Mouse (Mus musculus): ENCODE results near the gene Fut7. TPM values are rescaled to one million over a fixed set of nuclear protein-coding genes. Genes with fewer than 3 reads are reported as not detected.

Gene Fut7
- polyA plus RNA-seq, 1 experiment from 2014 or later: not detected

DNA sequence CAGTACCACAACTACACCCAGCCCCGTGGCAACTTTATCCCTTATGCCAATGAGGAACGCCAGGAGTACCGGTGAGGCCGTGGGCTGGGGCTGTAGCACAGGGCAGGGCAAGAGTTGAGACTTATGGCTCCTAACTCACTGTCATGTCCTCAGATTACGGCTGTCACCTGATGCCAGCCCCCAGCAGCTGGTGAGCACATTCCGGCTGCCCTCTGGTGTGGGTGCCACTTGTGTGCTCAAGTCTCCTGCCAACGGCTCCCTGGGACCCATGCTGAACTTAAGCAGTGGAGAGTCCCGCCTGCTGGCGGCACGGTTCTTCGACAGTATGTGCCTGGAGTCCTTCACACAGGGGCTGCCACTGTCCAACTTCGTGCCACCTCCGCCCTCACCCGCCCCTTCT, 19.6 kb downstream of the Fut7 start:
- Histone ChIP-seq H3K4me3 (ENCODE audit: low read depth, low read length) (no peak overlapping the region), H3K27me3 (replicated peaks; ENCODE audit: control insufficient read depth, insufficient read depth, low read length) (no peaks in the 10 kb centered on the region), H3K36me3 (ENCODE audit: control insufficient read depth, insufficient read depth, low read length) (no peaks in the 10 kb centered on the region), H3K9ac (ENCODE audit: low read depth, low read length) (no peak overlapping the region), H3K4me1 (replicated peaks; ENCODE audit: control insufficient read depth, insufficient read depth, low read length) (no peaks in the 10 kb centered on the region), H3K4me2 (no peak overlapping the region), H3K27ac (ENCODE audit: low read depth, low read length) (no peak overlapping the region), H3K9me3 (ENCODE audit: control insufficient read depth, low read length) (no peaks in the 10 kb centered on the region)
- DNase-seq (ENCODE audit: low spot score) (no peak), ATAC-seq (replicated peaks; ENCODE audit: low FRiP score) (no peak)
- 82% methylated on average over 14 of the region's 14 CpGs for WGBS

DNA sequence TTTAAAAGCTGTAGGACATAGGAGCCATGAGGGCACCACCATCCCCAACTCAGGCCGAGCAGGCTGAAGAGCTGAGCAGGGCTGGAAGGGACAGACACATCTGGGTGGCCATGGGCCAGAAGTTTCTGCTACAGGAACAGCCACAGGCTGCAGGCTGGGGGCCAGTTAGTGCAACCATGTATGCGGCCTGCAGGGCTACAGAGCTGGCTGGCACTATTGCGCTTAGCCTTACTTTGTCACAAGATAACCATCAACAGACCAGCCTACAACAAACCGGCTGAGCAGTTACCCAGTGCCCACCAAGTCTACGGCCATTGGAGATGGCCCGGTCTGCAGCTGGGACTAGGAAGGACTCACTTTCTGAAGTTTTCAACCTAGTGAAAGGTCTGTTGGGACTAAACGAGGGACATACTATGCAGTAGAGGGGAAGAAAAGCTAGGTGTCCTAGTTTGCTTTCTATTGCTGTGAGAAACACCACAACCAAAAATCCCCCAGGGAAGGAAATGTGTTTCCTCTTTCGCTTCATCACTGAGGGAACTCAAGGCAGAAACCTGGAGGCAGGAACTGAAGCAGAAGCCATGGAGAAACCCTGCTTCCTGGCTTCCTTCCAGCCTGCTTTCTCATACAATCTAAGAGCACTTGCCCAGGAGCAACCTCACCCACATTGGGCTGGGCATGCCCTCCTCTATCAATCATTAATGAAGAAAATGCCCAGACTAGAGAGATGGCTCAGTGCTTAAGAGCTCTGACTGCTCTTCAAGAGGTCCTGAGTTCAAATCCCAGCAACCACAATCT, 28.0 kb downstream of the Fut7 start:
- no peak for ATAC-seq (replicated peaks; ENCODE audit: low FRiP score)
- no peak for DNase-seq (ENCODE audit: low spot score)
- WGBS: 71% methylated on average over 8 of the region's 8 CpGs
- H3K4me1 ChIP-seq (replicated peaks; ENCODE audit: control insufficient read depth, insufficient read depth, low read length): no peaks in the 10 kb centered on the region
- H3K27me3 ChIP-seq (replicated peaks; ENCODE audit: control insufficient read depth, insufficient read depth, low read length): no peaks in the 10 kb centered on the region
- H3K4me2 ChIP-seq: no peak overlapping the region
- no peak overlapping the region for H3K27ac ChIP-seq (ENCODE audit: low read depth, low read length)
- no peaks in the 10 kb centered on the region for H3K9me3 ChIP-seq (ENCODE audit: control insufficient read depth, low read length)
- no peak overlapping the region for H3K9ac ChIP-seq (ENCODE audit: low read depth, low read length)
- no peak overlapping the region for H3K4me3 ChIP-seq (ENCODE audit: low read depth, low read length)
- H3K36me3 ChIP-seq (ENCODE audit: control insufficient read depth, insufficient read depth, low read length): no peaks in the 10 kb centered on the region

DNA sequence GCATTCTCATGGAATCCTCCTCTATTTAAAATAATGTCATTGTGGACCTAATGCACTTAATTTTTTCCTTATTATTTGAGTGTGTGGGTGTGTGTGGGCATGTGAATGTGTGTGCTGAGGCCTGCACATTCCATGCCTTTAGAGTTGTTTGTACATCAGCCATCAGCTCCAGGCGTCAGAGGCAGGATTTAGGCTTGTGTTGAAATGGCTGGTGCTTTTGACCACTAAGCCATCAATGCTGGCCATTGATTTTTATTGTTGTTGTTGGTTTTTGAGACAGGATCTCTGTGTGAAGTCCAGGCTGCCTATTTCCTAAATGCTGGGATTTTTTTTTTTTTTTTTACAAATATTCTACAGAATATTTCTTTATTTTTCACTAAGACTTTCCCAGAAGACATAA, 29.9 kb downstream of the Fut7 start:
- 47% methylated on average over 1 of the region's 1 CpGs for WGBS

DNA sequence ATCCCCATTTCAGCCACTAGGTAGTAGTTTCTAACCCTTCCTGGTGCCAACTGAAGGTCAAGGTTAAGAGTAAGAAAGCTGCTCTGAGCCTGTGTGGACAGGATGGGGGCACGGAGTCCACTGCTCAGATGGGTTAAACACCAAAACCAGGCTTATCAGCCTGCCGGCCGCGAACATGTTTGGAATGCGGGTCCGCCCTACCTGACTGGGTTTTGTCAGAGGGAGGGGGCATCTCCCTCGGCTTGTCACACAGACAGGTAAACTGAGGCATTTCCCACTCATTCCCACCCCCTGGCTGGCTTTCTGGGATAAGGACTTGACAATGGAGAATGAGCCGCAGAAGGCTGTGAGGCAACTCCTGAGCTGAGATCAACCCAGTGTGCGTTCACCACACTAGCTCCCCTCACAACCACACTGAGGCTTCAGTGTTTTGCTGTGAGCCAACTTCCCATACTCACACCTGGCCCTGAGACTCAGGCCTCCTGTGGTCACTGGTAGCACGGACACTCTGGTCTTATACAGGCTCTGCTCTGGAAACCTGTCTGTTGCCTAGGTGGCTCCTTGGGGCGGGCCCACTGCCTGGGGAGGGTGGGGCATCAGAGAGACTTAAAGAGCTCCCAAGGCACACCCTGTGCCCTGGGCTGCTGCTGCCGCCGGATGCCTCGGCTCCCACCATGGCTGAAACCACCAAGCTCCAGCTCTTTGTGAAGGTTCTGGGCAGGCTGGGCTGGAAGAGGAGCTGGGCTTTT, 33.3 kb downstream of the Fut7 start, which contains the start of gene Clic3:
Gene Clic3, plus strand, starts transcription at position 634 of the 749 bp plus-strand sequence.
- no peaks in the 10 kb centered on the region for H3K9me3 ChIP-seq (ENCODE audit: control insufficient read depth, low read length)
- H3K4me1 ChIP-seq (replicated peaks; ENCODE audit: control insufficient read depth, insufficient read depth, low read length): peaks cover 11% of the 10 kb centered on the region
- WGBS: 55% methylated on average over 14 of the region's 14 CpGs
- no peaks in the 10 kb centered on the region for H3K36me3 ChIP-seq (ENCODE audit: control insufficient read depth, insufficient read depth, low read length)
- H3K4me3 ChIP-seq (ENCODE audit: low read depth, low read length): no peak within 1 kb of the TSS
- no peak for ATAC-seq (replicated peaks; ENCODE audit: low FRiP score)
- no peak within 1 kb of the TSS for H3K27ac ChIP-seq (ENCODE audit: low read depth, low read length)
- no peak within 1 kb of the TSS for H3K4me2 ChIP-seq
- H3K9ac ChIP-seq (ENCODE audit: low read depth, low read length): no peak within 1 kb of the TSS
- H3K27me3 ChIP-seq (replicated peaks; ENCODE audit: control insufficient read depth, insufficient read depth, low read length): no peaks in the 10 kb centered on the region
- DNase-seq (ENCODE audit: low spot score): no peak

More for the DNA sequence above, 29.9 kb downstream of the Fut7 start:
- H3K4me2 ChIP-seq: no peak overlapping the region
- H3K4me3 ChIP-seq (ENCODE audit: low read depth, low read length): no peak overlapping the region
- H3K9ac ChIP-seq (ENCODE audit: low read depth, low read length): no peak overlapping the region
- no peaks in the 10 kb centered on the region for H3K9me3 ChIP-seq (ENCODE audit: control insufficient read depth, low read length)
- ATAC-seq (replicated peaks; ENCODE audit: low FRiP score) (no peak), DNase-seq (ENCODE audit: low spot score) (no peak)
- no peak overlapping the region for H3K27ac ChIP-seq (ENCODE audit: low read depth, low read length)
- no peaks in the 10 kb centered on the region for H3K4me1 ChIP-seq (replicated peaks; ENCODE audit: control insufficient read depth, insufficient read depth, low read length)
- H3K27me3 ChIP-seq (replicated peaks; ENCODE audit: control insufficient read depth, insufficient read depth, low read length): no peaks in the 10 kb centered on the region
- H3K36me3 ChIP-seq (ENCODE audit: control insufficient read depth, insufficient read depth, low read length): no peaks in the 10 kb centered on the region

DNA sequence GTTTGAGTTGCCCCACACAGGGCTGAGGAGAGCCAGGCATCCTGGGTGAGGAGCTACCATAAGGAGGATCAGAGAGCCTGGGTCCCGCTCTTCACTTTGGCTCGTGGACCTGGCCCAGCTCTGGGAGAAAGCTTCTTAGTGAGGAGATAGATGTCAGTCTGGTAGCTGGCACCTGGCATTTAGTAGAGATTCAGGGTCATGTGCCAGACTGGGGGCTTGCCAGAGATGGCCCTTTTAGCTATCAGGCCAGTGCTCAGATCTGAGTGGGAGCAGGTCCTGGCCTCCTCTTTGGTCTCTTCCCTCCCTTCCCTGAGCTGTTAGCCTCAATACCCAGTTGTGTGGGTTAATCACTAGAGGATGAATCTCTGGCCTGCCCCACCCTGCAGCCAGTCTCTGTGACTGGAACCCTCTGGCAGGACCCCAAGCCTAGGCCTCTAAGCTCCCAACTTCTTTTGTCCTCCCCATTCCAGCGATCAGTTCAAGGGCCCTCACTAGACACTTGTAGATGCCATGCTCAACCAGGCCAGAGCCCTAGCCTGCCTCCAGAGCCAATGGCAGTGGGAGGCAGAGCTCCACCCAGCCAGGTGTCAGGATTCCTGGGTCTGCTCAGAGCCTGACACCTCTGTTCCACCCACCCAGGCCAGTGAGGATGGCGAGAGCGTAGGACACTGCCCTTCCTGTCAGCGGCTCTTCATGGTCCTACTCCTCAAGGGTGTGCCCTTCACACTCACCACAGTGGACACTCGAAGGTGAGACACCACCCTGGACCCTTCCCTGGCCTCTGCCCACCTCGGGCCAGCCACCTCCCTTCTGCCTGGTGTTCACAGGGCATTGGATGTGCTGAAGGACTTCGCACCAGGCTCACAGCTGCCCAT, 34.2 kb downstream of the Fut7 start:
- no peak for DNase-seq (ENCODE audit: low spot score)
- no peaks in the 10 kb centered on the region for H3K27me3 ChIP-seq (replicated peaks; ENCODE audit: control insufficient read depth, insufficient read depth, low read length)
- no peaks in the 10 kb centered on the region for H3K9me3 ChIP-seq (ENCODE audit: control insufficient read depth, low read length)
- no peak overlapping the region for H3K9ac ChIP-seq (ENCODE audit: low read depth, low read length)
- H3K4me1 ChIP-seq (replicated peaks; ENCODE audit: control insufficient read depth, insufficient read depth, low read length): peaks cover 11% of the 10 kb centered on the region
- WGBS: 81% methylated on average over 9 of the region's 9 CpGs
- H3K36me3 ChIP-seq (ENCODE audit: control insufficient read depth, insufficient read depth, low read length): no peaks in the 10 kb centered on the region
- H3K27ac ChIP-seq (ENCODE audit: low read depth, low read length): no peak overlapping the region
- ATAC-seq (replicated peaks; ENCODE audit: low FRiP score): no peak
- H3K4me3 ChIP-seq (ENCODE audit: low read depth, low read length): no peak overlapping the region
- H3K4me2 ChIP-seq: no peak overlapping the region

DNA sequence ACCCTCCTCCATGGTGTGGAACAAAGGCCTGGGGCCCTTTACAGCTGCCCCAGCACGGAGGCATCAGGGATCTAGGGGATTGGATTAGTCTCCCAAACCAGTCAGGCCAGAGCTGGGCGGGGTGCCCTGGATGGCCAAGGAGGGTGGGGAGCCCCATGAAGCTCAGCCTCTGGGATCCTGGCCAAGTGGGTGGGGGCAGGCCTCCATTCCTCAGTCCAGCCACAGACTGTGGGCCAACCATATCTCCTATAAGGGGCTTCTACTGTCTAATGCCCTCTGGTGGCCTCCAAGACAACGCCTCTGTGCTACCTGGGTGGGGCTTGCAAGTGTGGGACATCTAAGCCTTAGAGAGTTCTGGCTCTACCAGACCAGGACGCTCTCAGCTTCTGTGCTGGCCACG, 35.8 kb downstream of the Fut7 start:
- H3K27ac ChIP-seq (ENCODE audit: low read depth, low read length): no peak overlapping the region
- no peaks in the 10 kb centered on the region for H3K27me3 ChIP-seq (replicated peaks; ENCODE audit: control insufficient read depth, insufficient read depth, low read length)
- no peak overlapping the region for H3K9ac ChIP-seq (ENCODE audit: low read depth, low read length)
- no peak overlapping the region for H3K4me3 ChIP-seq (ENCODE audit: low read depth, low read length)
- peaks cover 11% of the 10 kb centered on the region for H3K4me1 ChIP-seq (replicated peaks; ENCODE audit: control insufficient read depth, insufficient read depth, low read length)
- ATAC-seq (replicated peaks; ENCODE audit: low FRiP score) (no peak), DNase-seq (ENCODE audit: low spot score) (no peak)
- 80% methylated on average over 5 of the region's 5 CpGs for WGBS
- H3K9me3 ChIP-seq (ENCODE audit: control insufficient read depth, low read length): no peaks in the 10 kb centered on the region
- H3K36me3 ChIP-seq (ENCODE audit: control insufficient read depth, insufficient read depth, low read length): no peaks in the 10 kb centered on the region
- H3K4me2 ChIP-seq: no peak overlapping the region

DNA sequence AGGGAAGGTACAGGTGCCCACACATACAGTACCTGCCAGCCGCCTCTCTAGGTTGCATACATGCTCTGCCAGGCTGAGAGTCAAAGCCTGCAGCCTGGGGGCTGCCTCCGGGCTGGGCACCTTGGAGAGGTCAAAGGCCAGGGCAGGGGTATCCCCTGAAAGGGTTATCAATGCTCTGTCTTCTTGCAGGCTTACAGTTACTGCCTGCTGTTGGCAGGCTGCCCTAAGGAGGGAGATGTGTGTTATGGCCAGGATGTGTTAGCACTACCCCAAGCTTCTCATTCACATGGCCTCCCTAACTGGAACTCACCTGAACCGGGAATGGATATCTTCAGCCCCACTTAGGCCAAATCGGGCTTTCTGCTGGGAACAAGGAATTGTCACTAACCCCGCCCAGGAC, 37.1 kb downstream of the Fut7 start:
- Histone ChIP-seq H3K4me3 (ENCODE audit: low read depth, low read length) (peak overlapping the region; percentile 81), H3K9ac (ENCODE audit: low read depth, low read length) (peak overlapping the region; percentile 82), H3K27ac (ENCODE audit: low read depth, low read length) (peak overlapping the region; percentile 79), H3K36me3 (ENCODE audit: control insufficient read depth, insufficient read depth, low read length) (no peaks in the 10 kb centered on the region), H3K9me3 (ENCODE audit: control insufficient read depth, low read length) (no peaks in the 10 kb centered on the region), H3K27me3 (replicated peaks; ENCODE audit: control insufficient read depth, insufficient read depth, low read length) (no peaks in the 10 kb centered on the region), H3K4me2 (peak overlapping the region; percentile 98), H3K4me1 (replicated peaks; ENCODE audit: control insufficient read depth, insufficient read depth, low read length) (peaks cover 11% of the 10 kb centered on the region)
- 45% methylated on average over 5 of the region's 5 CpGs for WGBS
- ATAC-seq (replicated peaks; ENCODE audit: low FRiP score) (0 out of 2 replicates have a peak, but pooled peaks have one; percentile 8), DNase-seq (ENCODE audit: low spot score) (no peak)

DNA sequence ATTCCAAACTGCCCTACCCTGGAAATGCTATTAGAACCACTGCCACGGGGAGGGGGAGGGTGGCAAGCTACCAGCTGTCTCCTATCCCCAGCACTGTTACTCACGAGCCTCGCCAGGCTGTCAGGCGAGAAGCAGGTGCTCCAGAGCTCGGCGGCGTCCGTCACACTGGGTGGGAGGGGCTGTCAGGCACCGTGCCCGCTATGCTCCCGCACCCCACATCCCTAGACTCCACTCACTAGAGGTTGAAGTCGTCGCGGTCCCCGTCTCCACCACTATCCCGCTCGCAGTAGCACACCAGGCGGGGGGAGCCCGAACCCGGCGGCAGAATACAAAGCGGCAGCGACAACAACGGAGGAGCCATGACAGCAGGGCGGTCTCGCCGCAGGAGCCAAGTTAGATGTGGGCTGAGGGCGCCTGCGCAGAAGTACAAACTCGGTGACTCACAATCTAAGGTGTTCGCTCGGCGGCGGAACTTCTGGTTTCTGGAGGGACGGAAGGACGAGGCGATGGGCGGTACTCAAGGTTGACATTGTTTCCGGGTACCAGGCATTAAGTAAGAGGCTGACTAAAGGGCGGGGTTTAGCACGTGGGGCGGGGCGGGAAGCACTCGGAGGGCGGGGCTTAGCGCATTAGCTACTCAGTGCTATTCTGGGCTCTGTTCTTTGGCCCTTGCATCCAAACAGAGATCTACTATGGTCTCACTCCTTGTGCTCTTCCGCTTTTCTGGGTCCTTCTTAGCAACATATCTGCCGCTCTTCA, 37.7 kb downstream of the Fut7 start, which contains the start of gene Paxx:
Gene Paxx, minus strand, starts transcription at position 544 of the 759 bp plus-strand sequence.
- peak within 1 kb of the TSS; percentile 79 for H3K27ac ChIP-seq (ENCODE audit: low read depth, low read length)
- under 1% methylated on average over 48 of the region's 48 CpGs for WGBS
- H3K4me3 ChIP-seq (ENCODE audit: low read depth, low read length): peak within 1 kb of the TSS; percentile 81
- ATAC-seq (replicated peaks; ENCODE audit: low FRiP score): peak; percentile 89
- H3K4me2 ChIP-seq: peak within 1 kb of the TSS; percentile 98
- no peaks in the 10 kb centered on the region for H3K27me3 ChIP-seq (replicated peaks; ENCODE audit: control insufficient read depth, insufficient read depth, low read length)
- no peaks in the 10 kb centered on the region for H3K9me3 ChIP-seq (ENCODE audit: control insufficient read depth, low read length)
- H3K9ac ChIP-seq (ENCODE audit: low read depth, low read length): peak within 1 kb of the TSS; percentile 82
- H3K4me1 ChIP-seq (replicated peaks; ENCODE audit: control insufficient read depth, insufficient read depth, low read length): peaks cover 14% of the 10 kb centered on the region
- H3K36me3 ChIP-seq (ENCODE audit: control insufficient read depth, insufficient read depth, low read length): no peaks in the 10 kb centered on the region
- peak; percentile 85 for DNase-seq (ENCODE audit: low spot score)

Data from liver, embryonic 11.5 days (tissue).